Mouse (Mus musculus): ENCODE results near the gene Cmah. TPM values are rescaled to one million over a fixed set of nuclear protein-coding genes. Genes with fewer than 3 reads are reported as not detected.

Gene Cmah
- polyA plus RNA-seq, 1 experiment: 0.23 TPM

GRCm38 (mm10) chr13:24416409-24416808 is 89.2 kb downstream of the Cmah start:
- Histone ChIP-seq H3K27ac (ENCODE audit: control insufficient read depth, insufficient read depth, low read depth, low read length) (no peak overlapping the region), H3K4me1 (ENCODE audit: control insufficient read depth, insufficient read depth, low read length) (no peaks in the 10 kb centered on the region), H3K36me3 (ENCODE audit: control insufficient read depth, insufficient read depth, low read length) (no peaks in the 10 kb centered on the region), H3K4me3 (ENCODE audit: control insufficient read depth, low read depth, low read length) (no peak overlapping the region), H3K27me3 (ENCODE audit: control insufficient read depth, insufficient read depth, low read length) (no peaks in the 10 kb centered on the region)
- TF ChIP-seq POLR2A (IDR thresholded peaks at IDR 0.05; ENCODE audit: control insufficient read depth, low read depth, low read length) (no peak), CTCF (IDR thresholded peaks at IDR 0.05; ENCODE audit: control insufficient read depth, insufficient read depth, insufficient replicate concordance, low read depth, low read length) (peak; percentile 35; the same call in 1 of the 2 replicates)

- no peaks in the 10 kb centered on the region for H3K4me1 ChIP-seq (ENCODE audit: control insufficient read depth, insufficient read depth, low read length)
- H3K4me3 ChIP-seq (ENCODE audit: control insufficient read depth, low read depth, low read length): no peak overlapping the region
- H3K27ac ChIP-seq (ENCODE audit: control insufficient read depth, insufficient read depth, low read depth, low read length): no peak overlapping the region
- TF ChIP-seq CTCF (IDR thresholded peaks at IDR 0.05; ENCODE audit: control insufficient read depth, insufficient read depth, insufficient replicate concordance, low read depth, low read length) (no peak), POLR2A (IDR thresholded peaks at IDR 0.05; ENCODE audit: control insufficient read depth, low read depth, low read length) (no peak)
- no peaks in the 10 kb centered on the region for H3K27me3 ChIP-seq (ENCODE audit: control insufficient read depth, insufficient read depth, low read length)
- H3K36me3 ChIP-seq (ENCODE audit: control insufficient read depth, insufficient read depth, low read length): no peaks in the 10 kb centered on the region
These were observed 90.8 kb downstream of the Cmah start for GRCm38 (mm10) chr13:24418024-24418423.

GRCm38 (mm10) chr13:24418814-24419213 is 91.6 kb downstream of the Cmah start:
- no peak overlapping the region for H3K27ac ChIP-seq (ENCODE audit: control insufficient read depth, insufficient read depth, low read depth, low read length)

GRCm38 (mm10) chr13:24419560-24420250 is 92.5 kb downstream of the Cmah start:
- no peaks in the 10 kb centered on the region for H3K36me3 ChIP-seq (ENCODE audit: control insufficient read depth, insufficient read depth, low read length)
- no peaks in the 10 kb centered on the region for H3K4me1 ChIP-seq (ENCODE audit: control insufficient read depth, insufficient read depth, low read length)
- H3K4me3 ChIP-seq (ENCODE audit: control insufficient read depth, low read depth, low read length): no peak overlapping the region
- H3K27ac ChIP-seq (ENCODE audit: control insufficient read depth, insufficient read depth, low read depth, low read length): no peak overlapping the region
- TF ChIP-seq CTCF (IDR thresholded peaks at IDR 0.05; ENCODE audit: control insufficient read depth, insufficient read depth, insufficient replicate concordance, low read depth, low read length): no peak
- no peak for TF ChIP-seq POLR2A (IDR thresholded peaks at IDR 0.05; ENCODE audit: control insufficient read depth, low read depth, low read length)
- no peaks in the 10 kb centered on the region for H3K27me3 ChIP-seq (ENCODE audit: control insufficient read depth, insufficient read depth, low read length)

More at GRCm38 (mm10) chr13:24418814-24419213, 91.6 kb downstream of the Cmah start:
- Histone ChIP-seq H3K4me3 (ENCODE audit: control insufficient read depth, low read depth, low read length) (no peak overlapping the region), H3K27me3 (ENCODE audit: control insufficient read depth, insufficient read depth, low read length) (no peaks in the 10 kb centered on the region), H3K36me3 (ENCODE audit: control insufficient read depth, insufficient read depth, low read length) (no peaks in the 10 kb centered on the region), H3K4me1 (ENCODE audit: control insufficient read depth, insufficient read depth, low read length) (no peaks in the 10 kb centered on the region)
- TF ChIP-seq CTCF (IDR thresholded peaks at IDR 0.05; ENCODE audit: control insufficient read depth, insufficient read depth, insufficient replicate concordance, low read depth, low read length) (no peak), POLR2A (IDR thresholded peaks at IDR 0.05; ENCODE audit: control insufficient read depth, low read depth, low read length) (no peak)

- TF ChIP-seq POLR2A (IDR thresholded peaks at IDR 0.05; ENCODE audit: control insufficient read depth, low read depth, low read length): no peak
- TF ChIP-seq CTCF (IDR thresholded peaks at IDR 0.05; ENCODE audit: control insufficient read depth, insufficient read depth, insufficient replicate concordance, low read depth, low read length): no peak
- no peak overlapping the region for H3K4me3 ChIP-seq (ENCODE audit: control insufficient read depth, low read depth, low read length)
These were observed 94.8 kb downstream of the Cmah start for GRCm38 (mm10) chr13:24421987-24422386.

GRCm38 (mm10) chr13:24430215-24430614 is 103.0 kb downstream of the Cmah start:
- TF ChIP-seq CTCF (IDR thresholded peaks at IDR 0.05; ENCODE audit: control insufficient read depth, insufficient read depth, insufficient replicate concordance, low read depth, low read length) (no peak), POLR2A (IDR thresholded peaks at IDR 0.05; ENCODE audit: control insufficient read depth, low read depth, low read length) (no peak)
- Histone ChIP-seq H3K36me3 (ENCODE audit: control insufficient read depth, insufficient read depth, low read length) (no peaks in the 10 kb centered on the region), H3K4me3 (ENCODE audit: control insufficient read depth, low read depth, low read length) (no peak overlapping the region), H3K4me1 (ENCODE audit: control insufficient read depth, insufficient read depth, low read length) (no peaks in the 10 kb centered on the region), H3K27me3 (ENCODE audit: control insufficient read depth, insufficient read depth, low read length) (no peaks in the 10 kb centered on the region), H3K27ac (ENCODE audit: control insufficient read depth, insufficient read depth, low read depth, low read length) (no peak overlapping the region)

More at GRCm38 (mm10) chr13:24421987-24422386, 94.8 kb downstream of the Cmah start:
- H3K27me3 ChIP-seq (ENCODE audit: control insufficient read depth, insufficient read depth, low read length): no peaks in the 10 kb centered on the region
- no peak overlapping the region for H3K27ac ChIP-seq (ENCODE audit: control insufficient read depth, insufficient read depth, low read depth, low read length)
- no peaks in the 10 kb centered on the region for H3K4me1 ChIP-seq (ENCODE audit: control insufficient read depth, insufficient read depth, low read length)
- no peaks in the 10 kb centered on the region for H3K36me3 ChIP-seq (ENCODE audit: control insufficient read depth, insufficient read depth, low read length)

GRCm38 (mm10) chr13:24431593-24431992 is 104.4 kb downstream of the Cmah start:
- H3K4me1 ChIP-seq (ENCODE audit: control insufficient read depth, insufficient read depth, low read length): no peaks in the 10 kb centered on the region
- TF ChIP-seq POLR2A (IDR thresholded peaks at IDR 0.05; ENCODE audit: control insufficient read depth, low read depth, low read length) (no peak), CTCF (IDR thresholded peaks at IDR 0.05; ENCODE audit: control insufficient read depth, insufficient read depth, insufficient replicate concordance, low read depth, low read length) (no peak)
- H3K36me3 ChIP-seq (ENCODE audit: control insufficient read depth, insufficient read depth, low read length): no peaks in the 10 kb centered on the region
- H3K27ac ChIP-seq (ENCODE audit: control insufficient read depth, insufficient read depth, low read depth, low read length): no peak overlapping the region
- no peaks in the 10 kb centered on the region for H3K27me3 ChIP-seq (ENCODE audit: control insufficient read depth, insufficient read depth, low read length)
- H3K4me3 ChIP-seq (ENCODE audit: control insufficient read depth, low read depth, low read length): no peak overlapping the region
